Mouse (Mus musculus) testis, adult 10 weeks (tissue): Measurements from ENCODE around the gene Xbp1. TPM values are rescaled to one million over a fixed set of nuclear protein-coding genes. Genes with fewer than 3 reads are reported as not detected.

ENCODE experiments used
- polyA plus RNA-seq: library from polyadenylated mRNA; stranded (reverse); fragments of 350-450 nt; fragmentation: Illumina TruSeq; extraction: RNeasy Lipid Tissue Mini Kit (QIAGEN cat#74804); gene quantifications from one replicate; pipeline ENCODE4 v1.2.3, GENCODE M21; 2014; ENCODE audit warnings: low read depth, low replicate concordance

Gene Xbp1
- polyA plus RNA-seq: 12.2 TPM

GRCm38 (mm10) chr11:5520412-5521265 lies at the start of gene Xbp1:
TSS of gene Xbp1 (plus strand) at chr11:5520659.

DNA sequence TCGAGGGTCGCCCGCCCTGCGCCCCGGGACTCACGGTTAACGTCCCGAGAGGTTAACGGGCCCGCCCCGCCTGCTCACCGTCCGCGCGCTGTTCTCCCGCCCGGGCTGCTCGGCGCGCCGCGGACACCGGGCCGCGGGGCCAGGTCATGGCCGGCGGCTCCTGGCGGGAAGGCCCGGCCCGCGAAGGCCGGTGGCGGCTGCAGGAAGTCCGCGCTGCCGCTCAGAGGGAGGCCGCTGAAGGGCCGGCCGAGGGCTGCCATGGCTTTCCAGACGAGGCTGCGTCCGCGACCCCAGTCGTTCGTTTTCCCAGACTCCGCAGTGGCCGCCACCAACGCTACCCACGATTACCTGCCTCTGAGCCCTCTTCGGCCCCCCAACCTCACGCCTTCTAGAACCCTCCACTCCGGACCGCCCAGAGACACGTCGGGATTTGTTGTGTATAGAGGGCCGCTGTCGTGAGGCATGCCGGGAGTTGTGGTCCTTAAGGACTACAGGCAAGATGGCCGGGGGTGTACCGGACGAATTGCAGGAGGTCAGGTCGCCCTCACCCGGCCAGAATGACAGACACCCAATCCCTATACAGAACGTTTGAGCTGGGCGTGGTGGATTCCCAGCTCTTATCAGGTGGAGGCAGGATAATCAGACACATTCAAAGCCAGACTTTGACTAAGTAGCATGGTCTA lies 21.5 kb downstream of the Xbp1 start, which contains the start of gene Ccdc117:
Ccdc117 (minus strand) TSS at position 389 of the 683 bp plus-strand sequence.

DNA sequence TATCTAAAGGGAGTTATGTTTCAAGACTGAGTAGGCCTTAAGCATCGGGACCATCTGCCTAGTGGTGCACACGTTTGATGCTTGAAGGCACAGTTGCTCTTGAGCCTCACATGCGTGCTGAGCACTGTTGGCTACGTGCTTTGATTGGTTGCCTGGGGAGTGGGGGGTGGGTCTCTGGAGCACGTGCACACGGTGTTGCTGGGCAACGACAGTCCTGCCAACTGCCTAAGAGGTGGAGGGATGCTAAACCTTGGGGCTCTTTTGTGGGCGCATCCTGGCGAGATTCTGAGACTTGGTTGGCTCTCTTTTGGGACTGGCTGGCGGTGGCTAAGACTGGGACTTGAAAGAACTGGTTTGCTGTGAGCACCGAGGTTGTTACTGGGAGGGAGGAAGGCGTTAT lies 49.0 kb downstream of the Xbp1 start, which contains the start of gene Ankrd36:
Ankrd36 (plus strand) TSS at position 211 of the 400 bp plus-strand sequence.

Other genes starting within 250 kb of the Xbp1 start
- gene Znrf3, start 75.8 kb upstream of the Xbp1 start, polyA plus RNA-seq: 6.0 TPM
- gene Ccdc117, start 21.5 kb downstream of the Xbp1 start, polyA plus RNA-seq: 115 TPM
- 182 TPM for gene Ankrd36, start 49.0 kb downstream of the Xbp1 start, polyA plus RNA-seq
- 2.4 TPM for gene Mrps24, start 195.0 kb downstream of the Xbp1 start, polyA plus RNA-seq
- 2.2 TPM for gene Urgcp, start 241.7 kb downstream of the Xbp1 start, polyA plus RNA-seq